Mouse (Mus musculus) megakaryocyte, embryonic 14.5 days (primary cell): Measurements from ENCODE around the gene Grin2b.

Experiments
- FLI1 ChIP-seq: IDR thresholded peaks from 2 replicates; pipeline ENCODE4 v1.6.1; 2012; ENCODE audit warnings: low read length, inconsistent platforms, mixed read lengths
- GATA1 ChIP-seq: IDR thresholded peaks from 3 replicates; pipeline ENCODE4 v1.6.1; 2012; ENCODE audit warnings: mixed read lengths, low read length, inconsistent platforms, borderline replicate concordance

DNA sequence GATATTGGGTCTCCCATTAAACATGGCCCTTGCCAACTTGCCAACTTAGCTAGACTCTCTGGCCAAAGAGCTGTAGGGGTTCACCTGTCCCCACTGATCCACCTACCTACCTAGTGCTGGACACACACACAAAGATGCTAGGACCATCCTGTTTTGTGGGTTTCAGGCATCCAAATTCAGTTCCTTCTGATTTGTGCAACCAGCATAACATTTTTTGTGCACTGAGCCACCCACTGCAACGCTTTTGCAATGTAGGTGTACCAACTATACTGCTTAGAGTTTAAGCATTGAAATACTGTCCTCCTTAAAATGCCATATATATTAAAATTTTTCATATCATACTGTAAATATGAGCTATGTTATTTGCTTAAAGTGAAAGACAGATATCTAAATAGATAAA, 342.3 kb downstream of the Grin2b start:
- TF ChIP-seq GATA1 = no peak
- no peak for TF ChIP-seq FLI1
